11 mouse cellular contexts compared by ENCODE assay signal in genomic region chr5:77134465-77134864, GRCm38 (mm10). TPM values are rescaled to one million over a fixed set of nuclear protein-coding genes. Genes with fewer than 3 reads are reported as not detected.
DNase-seq lines count a peak whose midpoint lies in the region; ATAC-seq and TF ChIP-seq lines count a peak whose summit lies in the region.
"Had no signal": no experiment of that assay in that cellular context is flagged by ENCODE, and none has a peak within 500 bp of the region (broad histone marks: within the 10 kb centered on the region; RNA-seq: fewer than 3 reads in every experiment).

No protein-coding gene starts in this region.

- no peaks in the 10 kb centered on the region for H3K9me3 ChIP-seq in limb, embryonic 15.5 days
- no peaks in the 10 kb centered on the region for H3K9me3 ChIP-seq in hindbrain, postnatal 0 days (ENCODE audit: low read length)
- no peaks in the 10 kb centered on the region for H3K9me3 ChIP-seq in kidney, embryonic 14.5 days (ENCODE audit: control insufficient read depth, low read length)

- ATAC-seq in limb, embryonic 15.5 days (ENCODE audit: insufficient number of reproducible peaks, low FRiP score, low TSS enrichment, low read depth): no peak
- ATAC-seq in hindbrain, postnatal 0 days: no peak
- ATAC-seq in kidney, embryonic 14.5 days (ENCODE audit: low FRiP score, low TSS enrichment): no peak

- TF ChIP-seq CTCF in hindbrain, postnatal 0 days (IDR thresholded peaks at IDR 0.05; ENCODE audit: low read depth): no peak

- peaks cover 10% of the 10 kb centered on the region for H3K4me1 ChIP-seq in limb, embryonic 15.5 days
- H3K4me1 ChIP-seq in hindbrain, postnatal 0 days (ENCODE audit: insufficient read depth, low read length): no peaks in the 10 kb centered on the region
- H3K4me1 ChIP-seq in kidney, embryonic 14.5 days (ENCODE audit: control insufficient read depth, insufficient read depth, low read length): no peaks in the 10 kb centered on the region

- H3K36me3 ChIP-seq in limb, embryonic 15.5 days: no peaks in the 10 kb centered on the region
- H3K36me3 ChIP-seq in hindbrain, postnatal 0 days (ENCODE audit: insufficient read depth, low read length): no peaks in the 10 kb centered on the region
- no peaks in the 10 kb centered on the region for H3K36me3 ChIP-seq in kidney, embryonic 14.5 days (ENCODE audit: control insufficient read depth, insufficient read depth, low read length)

- WGBS in limb, embryonic 15.5 days: 51% methylated on average over 4 of the region's 4 CpGs
- WGBS in hindbrain, postnatal 0 days: 78% methylated on average over 4 of the region's 4 CpGs
- 81% methylated on average over 4 of the region's 4 CpGs for WGBS in kidney, embryonic 14.5 days

- peak overlapping the region; percentile 54; the same call in 1 of the 2 replicates for H3K27ac ChIP-seq in limb, embryonic 15.5 days
- H3K27ac ChIP-seq in hindbrain, postnatal 0 days: no peak overlapping the region
- no peak overlapping the region for H3K27ac ChIP-seq in kidney, embryonic 14.5 days (ENCODE audit: low read depth, low read length)

- no peaks in the 10 kb centered on the region for H3K27me3 ChIP-seq in limb, embryonic 15.5 days
- no peaks in the 10 kb centered on the region for H3K27me3 ChIP-seq in hindbrain, postnatal 0 days (ENCODE audit: insufficient read depth, low read length)
- no peaks in the 10 kb centered on the region for H3K27me3 ChIP-seq in kidney, embryonic 14.5 days (ENCODE audit: control insufficient read depth, insufficient read depth, low read length)

- no peak overlapping the region for H3K9ac ChIP-seq in limb, embryonic 15.5 days
- H3K9ac ChIP-seq in hindbrain, postnatal 0 days (replicated peaks; ENCODE audit: low read length): no peak overlapping the region
- H3K9ac ChIP-seq in kidney, embryonic 14.5 days (ENCODE audit: low read depth, low read length): no peak overlapping the region

- H3K4me3 ChIP-seq in limb, embryonic 15.5 days: no peak overlapping the region
- H3K4me3 ChIP-seq in hindbrain, postnatal 0 days (ENCODE audit: low read length): no peak overlapping the region
- H3K4me3 ChIP-seq in kidney, embryonic 14.5 days (ENCODE audit: low read length): no peak overlapping the region

- peak; percentile 82 for DNase-seq in CD4-positive helper T cell, adult 2 months (ENCODE audit: low read depth, low spot score)
- peak; percentile 36 for DNase-seq in NIH3T3 (ENCODE audit: low read depth)
- peak; percentile 26 to 41 for DNase-seq in natural killer cell, adult 2 months (ENCODE audit: low spot score in 2 of 2)
- no peak for DNase-seq in hindbrain, postnatal 0 days (ENCODE audit: low spot score)
- DNase-seq in heart, adult 9 months (ENCODE audit: low spot score in 2 of 2): no peak
- DNase-seq in urinary bladder, postnatal 4 days (ENCODE audit: low spot score in 2 of 2): no peak
- DNase-seq: cerebellum, postnatal 36 days; kidney, adult 8-10 months; layer of hippocampus, postnatal 36 days had no signal

- no peak overlapping the region for H3K4me2 ChIP-seq in limb, embryonic 15.5 days
- no peak overlapping the region for H3K4me2 ChIP-seq in hindbrain, postnatal 0 days (ENCODE audit: low read depth, low read length)
- no peak overlapping the region for H3K4me2 ChIP-seq in kidney, embryonic 14.5 days (replicated peaks; ENCODE audit: low read depth, low read length)

RNA-seq across cellular contexts. Expression of gene Hopx, which starts 19.5 kb away (rescaled TPM):
- polyA plus RNA-seq in limb, embryonic 15.5 days (2015; fragmentation: Nextera tagmentation; extraction: Ambion mirVana): 5.5 and 6.0 TPM in 2 replicates
- 69.6 and 94.8 TPM in 2 replicates for total RNA-seq in hindbrain, postnatal 0 days (2014; rRNA removed)
- 7.3 and 10.3 TPM in 2 replicates for polyA plus RNA-seq in hindbrain, postnatal 0 days (2015; fragmentation: Nextera tagmentation; extraction: Ambion mirVana)
- 2.0 and 3.2 TPM in 2 replicates for polyA plus RNA-seq in kidney, embryonic 14.5 days (2014; fragmentation: Nextera tagmentation; extraction: Ambion mirVana)

Comparison
In these comparisons a context has a peak if more than half of its experiments do, and no peak if none do; other contexts are left out.
1. DNase-seq: peak in CD4-positive helper T cell, adult 2 months (single experiment), NIH3T3 (single experiment) and natural killer cell, adult 2 months (2 of 2); none in hindbrain, postnatal 0 days (single experiment), heart, adult 9 months (0 of 2) and urinary bladder, postnatal 4 days (0 of 2).